ENCODE assay signal across 26 mouse cellular contexts in the genomic region with DNA sequence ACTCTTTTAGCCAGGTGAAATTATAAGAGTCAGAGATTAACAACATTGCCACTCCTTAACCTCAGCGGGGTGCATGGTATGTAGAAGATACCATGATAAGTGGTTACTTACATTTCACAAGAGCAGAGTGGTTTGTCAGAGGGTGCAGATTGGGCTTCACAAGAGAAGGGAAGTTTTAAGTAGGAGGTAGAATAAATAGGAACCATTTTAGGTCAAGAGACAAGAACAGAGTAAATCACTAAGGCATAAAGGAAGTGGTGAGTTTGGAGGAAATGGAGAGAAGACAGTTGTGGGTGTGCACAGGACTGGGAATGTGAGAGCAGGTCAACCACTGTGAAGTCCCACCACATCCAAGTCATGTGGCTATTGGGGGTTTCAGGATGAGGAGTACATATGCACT. TPM values are rescaled to one million over a fixed set of nuclear protein-coding genes. Genes with fewer than 3 reads are reported as not detected.
DNase-seq lines count a peak whose midpoint lies in the region; ATAC-seq and TF ChIP-seq lines count a peak whose summit lies in the region.
"Had no signal": no experiment of that assay in that cellular context is flagged by ENCODE, and none has a peak within 500 bp of the region (broad histone marks: within the 10 kb centered on the region; RNA-seq: fewer than 3 reads in every experiment).

No protein-coding gene starts in this region.

- peaks cover 29% of the 10 kb centered on the region for H3K79me2 ChIP-seq in macrophage (ENCODE audit: inconsistent target)

- H3K4me1 ChIP-seq in bone marrow, adult 2 months (ENCODE audit: control insufficient read depth, insufficient read depth, low read length): peaks cover 3% of the 10 kb centered on the region; the same call in 1 of the 2 replicates
- H3K4me1 ChIP-seq in liver, embryonic 12.5 days: peaks cover 21% of the 10 kb centered on the region
- no peaks in the 10 kb centered on the region for H3K4me1 ChIP-seq in hindbrain, embryonic 10.5 days (replicated peaks)
- H3K4me1 ChIP-seq: embryonic facial prominence, embryonic 12.5 days; forebrain, embryonic 12.5 days; heart, embryonic 15.5 days; kidney, embryonic 15.5 days; lung, embryonic 15.5 days; neural tube, embryonic 15.5 days had no signal

- H3K27me3 ChIP-seq in liver, embryonic 12.5 days (replicated peaks): no peaks in the 10 kb centered on the region
- no peaks in the 10 kb centered on the region for H3K27me3 ChIP-seq in hindbrain, embryonic 10.5 days (ENCODE audit: insufficient read depth, poor library complexity, severe bottlenecking)
- H3K27me3 ChIP-seq: embryonic facial prominence, embryonic 12.5 days; forebrain, embryonic 12.5 days; heart, embryonic 15.5 days; kidney, embryonic 15.5 days; lung, embryonic 15.5 days; neural tube, embryonic 15.5 days had no signal

- H3K36me3 ChIP-seq in liver, embryonic 12.5 days: no peaks in the 10 kb centered on the region
- no peaks in the 10 kb centered on the region for H3K36me3 ChIP-seq in macrophage (ENCODE audit: inconsistent target)
- H3K36me3 ChIP-seq in hindbrain, embryonic 10.5 days: no peaks in the 10 kb centered on the region
- H3K36me3 ChIP-seq: embryonic facial prominence, embryonic 12.5 days; forebrain, embryonic 12.5 days; heart, embryonic 15.5 days; kidney, embryonic 15.5 days; lung, embryonic 15.5 days; neural tube, embryonic 15.5 days had no signal

- TF ChIP-seq CTCF in bone marrow, adult 2 months (IDR thresholded peaks at IDR 0.05; ENCODE audit: control insufficient read depth, insufficient read depth, low read length): no peak

- H3K27ac ChIP-seq in bone marrow, adult 2 months (ENCODE audit: control insufficient read depth, insufficient read depth, low read depth, low read length, poor library complexity): no peak overlapping the region; the same call in 1 of the 2 replicates
- no peak overlapping the region for H3K27ac ChIP-seq in liver, embryonic 12.5 days
- H3K27ac ChIP-seq in macrophage: peak overlapping the region; percentile 46
- no peak overlapping the region for H3K27ac ChIP-seq in hindbrain, embryonic 10.5 days
- H3K27ac ChIP-seq: embryonic facial prominence, embryonic 12.5 days; forebrain, embryonic 12.5 days; heart, embryonic 15.5 days; kidney, embryonic 15.5 days; lung, embryonic 15.5 days; neural tube, embryonic 15.5 days had no signal

- TF ChIP-seq POLR2A in bone marrow, adult 2 months (IDR thresholded peaks at IDR 0.05; ENCODE audit: borderline replicate concordance, control insufficient read depth, low read depth, low read length): no peak

- 2% methylated on average over 1 of the region's 1 CpGs for WGBS in bone marrow, adult 2 months
- WGBS in liver, embryonic 12.5 days (ENCODE audit: insufficient replicate concordance): 19% methylated on average over 1 of the region's 1 CpGs
- no CpG with 5 or more reads among the region's 1 CpGs for WGBS in macrophage (ENCODE audit: missing documents)
- WGBS in hindbrain, embryonic 10.5 days: 63% methylated on average over 1 of the region's 1 CpGs

- no peak overlapping the region for H3K9ac ChIP-seq in liver, embryonic 12.5 days
- H3K9ac ChIP-seq: embryonic facial prominence, embryonic 12.5 days; forebrain, embryonic 12.5 days; heart, embryonic 15.5 days; kidney, embryonic 15.5 days; lung, embryonic 15.5 days; neural tube, embryonic 15.5 days had no signal

- no peak overlapping the region for H3K4me2 ChIP-seq in liver, embryonic 12.5 days
- H3K4me2 ChIP-seq: embryonic facial prominence, embryonic 12.5 days; forebrain, embryonic 12.5 days; heart, embryonic 15.5 days; kidney, embryonic 15.5 days; lung, embryonic 15.5 days; neural tube, embryonic 15.5 days had no signal

- peak; percentile 83 for DNase-seq in 416B (ENCODE audit: low read depth)
- no peak for DNase-seq in urinary bladder, postnatal 10 days (ENCODE audit: low spot score)
- DNase-seq in gastrocnemius, postnatal 14 days: no peak
- DNase-seq in hindbrain, embryonic 10.5 days (ENCODE audit: low spot score): no peak
- no peak for DNase-seq in kidney, adult 11 months
- DNase-seq: adrenal gland, postnatal 25 days; B cell, adult 2 months; cerebellum, adult 11 months; cerebellum, postnatal 10 days; heart, postnatal 36 days; kidney, postnatal 36 days; right cerebral cortex, adult 18-20 months; right cerebral cortex, postnatal 4 days; thymus, adult 18-20 months had no signal

- ATAC-seq in liver, embryonic 12.5 days: 0 out of 2 replicates have a peak, but pooled peaks have one; percentile 42
- ATAC-seq: hindbrain, embryonic 16.5 days; intestine, embryonic 16.5 days had no signal

- intact Hi-C loops in gastrocnemius, postnatal 14 days (cut with DNase I; ENCODE audit: low total_unique reads): no loop called here

- H3K4me3 ChIP-seq in bone marrow, adult 2 months (replicated peaks; ENCODE audit: control insufficient read depth, low read depth, low read length): peak overlapping the region; percentile 51
- no peak overlapping the region for H3K4me3 ChIP-seq in liver, embryonic 12.5 days
- peak overlapping the region; percentile 0; the same call in 1 of the 2 replicates for H3K4me3 ChIP-seq in macrophage (ENCODE audit: inconsistent target)
- H3K4me3 ChIP-seq in hindbrain, embryonic 10.5 days: no peak overlapping the region
- H3K4me3 ChIP-seq: embryonic facial prominence, embryonic 12.5 days; erythroblast, embryonic 14.5 days; forebrain, embryonic 12.5 days; heart, embryonic 15.5 days; kidney, embryonic 15.5 days; lung, embryonic 15.5 days; neural tube, embryonic 15.5 days had no signal

- H3K9me3 ChIP-seq in liver, embryonic 12.5 days (replicated peaks): no peaks in the 10 kb centered on the region
- H3K9me3 ChIP-seq in hindbrain, embryonic 10.5 days: no peaks in the 10 kb centered on the region
- H3K9me3 ChIP-seq: embryonic facial prominence, embryonic 12.5 days; forebrain, embryonic 12.5 days; heart, embryonic 15.5 days; kidney, embryonic 15.5 days; lung, embryonic 15.5 days; neural tube, embryonic 15.5 days had no signal

RNA-seq across cellular contexts. Expression of gene Ccr2, which starts 1.4 kb away (rescaled TPM):
- 10.1 and 21.5 TPM in 2 replicates for polyA plus RNA-seq in bone marrow, adult 2 months (2011; ENCODE audit: insufficient read depth, insufficient read length, low replicate concordance, missing spikeins)
- polyA plus RNA-seq in liver, embryonic 12.5 days (2016; fragmentation: Nextera tagmentation; extraction: Ambion mirVana): 1.9 TPM in 2 replicates
- total RNA-seq in macrophage (2018; cell fraction: chromatin; rRNA removed): 1 to 10 TPM in 22 of 26 experiments, under 1 TPM in 4; 0.13 to 3.2 (median 1.6) TPM
- 10 to 100 TPM in 7 of 26 experiments, 1 to 10 TPM in 19; 3.3 to 16.4 (median 8.1) TPM for total RNA-seq in macrophage (2018; cell fraction: cytosol; rRNA removed)
- 10 to 100 TPM in 16 of 26 experiments, 1 to 10 TPM in 10; 3.2 to 27.2 (median 11.5) TPM for total RNA-seq in macrophage (2018; cell fraction: nucleus; rRNA removed)
- polyA plus RNA-seq in macrophage (2018): 12.0 to 16.3 TPM (median 12.9 TPM) in 3 replicates
- total RNA-seq in gastrocnemius, postnatal 14 days (2021): 1 to 10 TPM in 1 of 2 experiments, under 1 TPM in 1; 0.78 to 1.2 TPM
- polyA plus RNA-seq in hindbrain, embryonic 10.5 days (2016; fragmentation: Nextera tagmentation; extraction: Ambion mirVana): 0.05 and 0.09 TPM in 2 replicates
- polyA plus RNA-seq: erythroblast, embryonic 14.5 days had no signal

RNA-seq across cellular contexts. Expression of gene Ccr5, which starts 18.1 kb away (rescaled TPM):
- 0.77 TPM in 1 of 2 replicates, not detected in the other for polyA plus RNA-seq in bone marrow, adult 2 months (2011; ENCODE audit: insufficient read depth, insufficient read length, low replicate concordance, missing spikeins)
- polyA plus RNA-seq in liver, embryonic 12.5 days (2016; fragmentation: Nextera tagmentation; extraction: Ambion mirVana): 1.6 TPM in 2 replicates
- total RNA-seq in macrophage (2018; cell fraction: chromatin; rRNA removed): 10 to 100 TPM in 24 of 26 experiments, 1 to 10 TPM in 2; 6.4 to 67.8 (median 36.9) TPM
- total RNA-seq in macrophage (2018; cell fraction: cytosol; rRNA removed): 10 to 100 TPM; 11.2 to 47.8 (median 22.9) TPM
- 100 to 1,000 TPM in 3 of 26 experiments, 10 to 100 TPM in 23; 35.1 to 108 (median 75.8) TPM for total RNA-seq in macrophage (2018; cell fraction: nucleus; rRNA removed)
- polyA plus RNA-seq in macrophage (2018): 25.3 to 36.3 TPM (median 25.4 TPM) in 3 replicates
- under 1 TPM; 0.11 to 0.47 TPM for total RNA-seq in gastrocnemius, postnatal 14 days (2021)
- 0.76 and 0.78 TPM in 2 replicates for polyA plus RNA-seq in hindbrain, embryonic 10.5 days (2016; fragmentation: Nextera tagmentation; extraction: Ambion mirVana)
- polyA plus RNA-seq: erythroblast, embryonic 14.5 days had no signal

Comparison
In these comparisons a context has a peak if more than half of its experiments do, and no peak if none do; other contexts are left out.
1. H3K4me3 ChIP-seq: peak in bone marrow, adult 2 months (single experiment) and macrophage (single experiment); none in liver, embryonic 12.5 days (single experiment) and hindbrain, embryonic 10.5 days (single experiment).
2. RNA of gene Ccr5, which starts 18.1 kb away (polyA plus RNA-seq): 25.3 to 36.3 TPM in macrophage; 1.6 TPM in liver, embryonic 12.5 days, 0.77 TPM in bone marrow, adult 2 months and 0.76 to 0.78 TPM in hindbrain, embryonic 10.5 days; every median in the first group is over 10 times any median in the second.